Mouse (Mus musculus) embryo, embryonic 10 days (tissue): ENCODE measurements around the gene Ccdc36.

ENCODE experiments used
- DNase-seq: peaks from one replicate; pipeline ENCODE4 v3.0.0-alpha.2; 2015; ENCODE audit warnings: low spot score

Gene Ccdc36

GRCm38 (mm10) chr9:108378234-108378633 is 50.0 kb downstream of the Ccdc36 start:
- DNase-seq = no peak
